Mouse (Mus musculus): Measurements from ENCODE around the gene Slc39a9.

DNA sequence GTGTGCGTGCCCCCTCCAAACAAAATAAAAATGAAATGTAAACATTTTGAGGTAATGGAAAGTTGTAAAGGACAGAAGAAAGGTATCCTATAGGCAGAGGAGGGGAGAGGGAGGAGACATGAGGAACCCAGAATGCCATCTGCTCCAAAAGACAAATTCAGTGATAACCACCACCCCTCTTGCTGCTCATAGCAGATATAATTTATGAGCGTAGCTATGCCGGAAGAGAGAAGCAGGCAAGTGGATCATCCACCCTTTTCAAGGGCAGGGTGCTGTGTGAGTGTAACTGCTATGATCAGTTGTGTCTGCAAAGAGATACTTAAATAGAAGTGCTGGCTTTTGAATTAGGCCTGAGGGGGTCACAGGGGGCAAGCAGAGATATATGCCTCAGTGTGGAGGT is 39.9 kb downstream of the Slc39a9 start:
- TF ChIP-seq GATA1 (IDR thresholded peaks at IDR 0.05; ENCODE audit: low read length): no peak
- peak; percentile 52 for TF ChIP-seq TAL1 (IDR thresholded peaks at IDR 0.05; ENCODE audit: low read length)

Measured in erythroblast, embryonic 14.5 days (primary cell).